Mouse (Mus musculus) neural tube, embryonic 11.5 days (tissue): ENCODE measurements around the gene Rprd1b. TPM values are rescaled to one million over a fixed set of nuclear protein-coding genes. Genes with fewer than 3 reads are reported as not detected.
A peak's percentile ranks its signal among the peaks of the same experiment; 100 is the strongest.

Experiments used
- ATAC-seq: fragments of 200-750 bp; cut with Nextera tagmentation; 2 replicates; pipeline ENCODE4 v1.8.0; 2017; ENCODE audit warnings: moderate number of reproducible peaks, mild to moderate bottlenecking, moderate TSS enrichment, moderate library complexity; ENCODE audit not compliant: insufficient read depth, low FRiP score, low TSS enrichment
- DNase-seq: peaks from one replicate; pipeline ENCODE4 v3.0.0-alpha.2; 2015; ENCODE audit warnings: low spot score
- H3K27ac ChIP-seq: fragments of 300-500 bp; sonication (generic); 2 replicates; pipeline ENCODE4 v1.5.1; 2014; ENCODE audit warnings: low read depth, mild to moderate bottlenecking, low read length
- H3K27me3 ChIP-seq: fragments of 300-500 bp; sonication (generic); 2 replicates; pipeline ENCODE4 v1.6.1; 2014; ENCODE audit warnings: mild to moderate bottlenecking, low read length, mixed read lengths; ENCODE audit not compliant: control insufficient read depth, insufficient read depth
- H3K36me3 ChIP-seq: fragments of 300-500 bp; sonication (generic); 2 replicates; pipeline ENCODE4 v1.6.1; 2014; ENCODE audit warnings: mild to moderate bottlenecking, low read length, moderate library complexity, mixed read lengths; ENCODE audit not compliant: control insufficient read depth, insufficient read depth
- H3K4me1 ChIP-seq: fragments of 300-500 bp; sonication (generic); 2 replicates; pipeline ENCODE4 v1.6.1; 2014; ENCODE audit warnings: low read length, mixed read lengths; ENCODE audit not compliant: control insufficient read depth, insufficient read depth
- H3K4me2 ChIP-seq: fragments of 300-500 bp; sonication (generic); 2 replicates; pipeline ENCODE4 v1.6.1; 2014; ENCODE audit warnings: low read depth, mild to moderate bottlenecking, moderate library complexity
- H3K4me3 ChIP-seq: fragments of 300-500 bp; sonication (generic); 2 replicates; pipeline ENCODE4 v1.5.1; 2014; ENCODE audit warnings: low read depth, low read length
- H3K9ac ChIP-seq: fragments of 300-500 bp; sonication (generic); 2 replicates; pipeline ENCODE4 v1.6.1; 2014; ENCODE audit warnings: mild to moderate bottlenecking, low read length
- H3K9me3 ChIP-seq: fragments of 300-500 bp; sonication (generic); 2 replicates; pipeline ENCODE4 v1.6.1; 2016; ENCODE audit warnings: low read length; ENCODE audit not compliant: control insufficient read depth
- WGBS: fragments of 180-500 bp; shearing (Covaris S2); extraction: QIAGEN DNeasy Blood & Tissue Kit; methylation state at CpG from one replicate; pipeline ENCODE4 v1.1.7; 2014; 5-methylcytosine and 5-hydroxymethylcytosine counted together
- polyA plus RNA-seq: library from polyadenylated mRNA; unstranded; fragments of >200 nt; fragmentation: Nextera tagmentation; extraction: Ambion mirVana; gene quantifications from 2 replicates; pipeline ENCODE4 v1.2.1, GENCODE M21; 2014

Rprd1b gene
- polyA plus RNA-seq, 1 experiment from 2014 or later, result 56.9 TPM

GRCm38 (mm10) chr2:158144750-158145527, 116.6 kb downstream of the Rprd1b start:
- peaks cover 8% of the 10 kb centered on the region; the same call in 1 of the 2 replicates for H3K4me1 ChIP-seq
- H3K9me3 ChIP-seq, result no peaks in the 10 kb centered on the region
- no peak overlapping the region; the same call in 1 of the 2 replicates for H3K4me2 ChIP-seq
- WGBS, result 86% methylated on average over 6 of the region's 6 CpGs
- DNase-seq, result no peak
- no peak for ATAC-seq
- H3K27me3 ChIP-seq, result peaks cover 6% of the 10 kb centered on the region; the same call in 1 of the 2 replicates
- H3K9ac ChIP-seq, result no peak overlapping the region
- H3K4me3 ChIP-seq, result no peak overlapping the region
- no peak overlapping the region for H3K27ac ChIP-seq
- H3K36me3 ChIP-seq, result no peaks in the 10 kb centered on the region

- no peaks in the 10 kb centered on the region for H3K9me3 ChIP-seq
- no peak overlapping the region for H3K9ac ChIP-seq
- ATAC-seq (no peak), DNase-seq (no peak)
- peaks cover 8% of the 10 kb centered on the region; the same call in 1 of the 2 replicates for H3K4me1 ChIP-seq
- peak overlapping the region; percentile 47 for H3K4me2 ChIP-seq
- H3K27ac ChIP-seq, result no peak overlapping the region
- whole genome bisulfite sequencing, result 75% methylated on average over 5 of the region's 5 CpGs
- no peaks in the 10 kb centered on the region for H3K36me3 ChIP-seq
- H3K4me3 ChIP-seq, result peak overlapping the region; percentile 27; the same call in 1 of the 2 replicates
- peaks cover 6% of the 10 kb centered on the region; the same call in 1 of the 2 replicates for H3K27me3 ChIP-seq
These were observed 117.3 kb downstream of the Rprd1b start for GRCm38 (mm10) chr2:158145528-158146065.

GRCm38 (mm10) chr2:158146223-158146622, 117.9 kb downstream of the Rprd1b start, which contains the start of gene Tgm2:
Gene Tgm2, minus strand, starts transcription at chr2:158146436.
- ATAC-seq (peak; percentile 48; the same call in 1 of the 2 replicates), DNase-seq (peak; percentile 80)
- H3K9ac ChIP-seq, result peak within 1 kb of the TSS; percentile 45
- no peaks in the 10 kb centered on the region for H3K36me3 ChIP-seq
- H3K27me3 ChIP-seq, result peaks cover 6% of the 10 kb centered on the region; the same call in 1 of the 2 replicates
- H3K9me3 ChIP-seq, result no peaks in the 10 kb centered on the region
- H3K4me3 ChIP-seq, result peak within 1 kb of the TSS; percentile 27; the same call in 1 of the 2 replicates
- H3K27ac ChIP-seq, result no peak within 1 kb of the TSS
- under 1% methylated on average over 31 of the region's 33 CpGs for WGBS
- H3K4me2 ChIP-seq, result peak within 1 kb of the TSS; percentile 47
- H3K4me1 ChIP-seq, result peaks cover 8% of the 10 kb centered on the region; the same call in 1 of the 2 replicates

- Histone ChIP-seq H3K4me1 (peaks cover 8% of the 10 kb centered on the region; the same call in 1 of the 2 replicates), H3K36me3 (no peaks in the 10 kb centered on the region), H3K4me3 (no peak overlapping the region), H3K27me3 (peaks cover 6% of the 10 kb centered on the region; the same call in 1 of the 2 replicates), H3K9me3 (no peaks in the 10 kb centered on the region), H3K9ac (no peak overlapping the region), H3K27ac (no peak overlapping the region), H3K4me2 (no peak overlapping the region)
- 93% methylated on average over 8 of the region's 8 CpGs for WGBS
- ATAC-seq (no peak), DNase-seq (no peak)
These were observed 118.7 kb downstream of the Rprd1b start for GRCm38 (mm10) chr2:158146971-158147370.

GRCm38 (mm10) chr2:158151077-158151476, 122.8 kb downstream of the Rprd1b start:
- H3K4me1 ChIP-seq, result peaks cover 2% of the 10 kb centered on the region; the same call in 1 of the 2 replicates
- peaks cover 1% of the 10 kb centered on the region; the same call in 1 of the 2 replicates for H3K27me3 ChIP-seq
- ATAC-seq (no peak), DNase-seq (no peak)
- WGBS, result 95% methylated on average over 3 of the region's 3 CpGs
- H3K9ac ChIP-seq, result no peak overlapping the region
- no peak overlapping the region for H3K27ac ChIP-seq
- no peak overlapping the region for H3K4me2 ChIP-seq
- no peaks in the 10 kb centered on the region for H3K36me3 ChIP-seq
- H3K4me3 ChIP-seq, result no peak overlapping the region
- H3K9me3 ChIP-seq, result no peaks in the 10 kb centered on the region

GRCm38 (mm10) chr2:158152685-158153309, 124.5 kb downstream of the Rprd1b start:
- Histone ChIP-seq H3K4me3 (no peak overlapping the region), H3K36me3 (no peaks in the 10 kb centered on the region), H3K9me3 (no peaks in the 10 kb centered on the region), H3K9ac (no peak overlapping the region), H3K4me1 (no peaks in the 10 kb centered on the region; the same call in 1 of the 2 replicates), H3K27ac (peak overlapping the region; percentile 39; the same call in 1 of the 2 replicates), H3K27me3 (no peaks in the 10 kb centered on the region), H3K4me2 (no peak overlapping the region)
- WGBS, result 38% methylated on average over 6 of the region's 6 CpGs
- ATAC-seq, result peak; percentile 83
- peak; percentile 54 for DNase-seq

- peak; percentile 33 for DNase-seq
- peak overlapping the region; percentile 46 for H3K4me2 ChIP-seq
- H3K4me3 ChIP-seq, result peak overlapping the region; percentile 24
- H3K4me1 ChIP-seq, result no peaks in the 10 kb centered on the region; the same call in 1 of the 2 replicates
- H3K9me3 ChIP-seq, result no peaks in the 10 kb centered on the region
- 3% methylated on average over 22 of the region's 22 CpGs for WGBS
- no peaks in the 10 kb centered on the region for H3K36me3 ChIP-seq
- 0 out of 2 replicates have a peak, but pooled peaks have one; percentile 16 for ATAC-seq
- H3K27ac ChIP-seq, result no peak overlapping the region
- H3K27me3 ChIP-seq, result no peaks in the 10 kb centered on the region
- H3K9ac ChIP-seq, result peak overlapping the region; percentile 32; the same call in 1 of the 2 replicates
These were observed 125.5 kb downstream of the Rprd1b start for GRCm38 (mm10) chr2:158153728-158154343.

GRCm38 (mm10) chr2:158154641-158155040, 126.3 kb downstream of the Rprd1b start:
- H3K27ac ChIP-seq, result no peak overlapping the region
- no peak overlapping the region for H3K4me3 ChIP-seq
- H3K27me3 ChIP-seq, result no peaks in the 10 kb centered on the region
- H3K9ac ChIP-seq, result no peak overlapping the region
- no peaks in the 10 kb centered on the region for H3K9me3 ChIP-seq
- 50% methylated on average over 8 of the region's 8 CpGs for WGBS
- DNase-seq (no peak), ATAC-seq (no peak)
- H3K4me1 ChIP-seq, result no peaks in the 10 kb centered on the region; the same call in 1 of the 2 replicates
- H3K4me2 ChIP-seq, result no peak overlapping the region
- no peaks in the 10 kb centered on the region for H3K36me3 ChIP-seq
